Mouse (Mus musculus): ENCODE data around the gene Ripk3.

Ripk3 gene

GRCm38 (mm10) chr14:55762001-55762821 lies 26.5 kb downstream of the Ripk3 start:
- no peak for DNase-seq (ENCODE audit: extremely low spot score, low read depth, low spot score)

DNA sequence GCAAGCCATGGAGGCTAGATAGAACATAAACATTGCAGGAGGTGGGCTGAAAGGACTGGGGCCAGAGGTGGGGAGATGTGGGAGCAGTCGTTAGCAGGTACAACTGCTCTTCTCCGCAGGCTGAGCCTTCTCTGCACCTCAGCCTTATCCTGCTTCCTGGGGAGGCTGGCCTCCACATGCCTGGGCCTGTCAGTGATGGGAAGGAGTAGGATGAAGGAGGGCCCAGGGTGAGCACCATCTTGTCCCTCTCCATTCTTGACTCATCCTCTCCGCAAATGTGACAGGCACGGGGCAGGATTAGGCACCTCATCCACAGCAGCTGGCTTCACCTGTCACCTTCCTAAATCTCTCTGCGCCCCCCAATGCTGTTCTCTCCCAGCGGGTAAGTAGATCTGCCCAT lies 27.5 kb downstream of the Ripk3 start, which contains the start of gene Ltb4r2:
Ltb4r2 (plus strand) TSS at position 266 of the 400 bp plus-strand sequence.
- DNase-seq (ENCODE audit: extremely low spot score, low read depth, low spot score), result no peak

DNA sequence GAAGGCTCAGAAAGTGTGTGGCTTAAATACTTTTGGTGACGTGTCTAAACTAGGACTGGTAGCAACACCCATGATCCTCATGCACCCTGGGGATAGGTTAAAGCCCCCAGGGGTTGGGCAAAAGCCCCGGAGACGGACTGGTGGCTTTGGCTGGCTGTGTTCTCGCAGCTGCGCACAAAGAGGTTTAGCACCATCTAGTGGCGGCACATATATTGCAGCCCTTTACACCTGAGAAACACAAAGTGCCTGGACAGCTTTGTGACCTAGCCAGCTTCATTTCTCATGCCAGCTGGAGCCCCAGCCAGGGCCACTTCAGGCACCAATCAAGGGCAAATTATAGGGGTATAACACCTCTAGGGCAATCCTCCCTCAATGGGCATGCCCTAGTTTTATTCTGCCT lies 28.5 kb downstream of the Ripk3 start:
- DNase-seq (ENCODE audit: extremely low spot score, low read depth, low spot score), result peak; percentile 50

DNA sequence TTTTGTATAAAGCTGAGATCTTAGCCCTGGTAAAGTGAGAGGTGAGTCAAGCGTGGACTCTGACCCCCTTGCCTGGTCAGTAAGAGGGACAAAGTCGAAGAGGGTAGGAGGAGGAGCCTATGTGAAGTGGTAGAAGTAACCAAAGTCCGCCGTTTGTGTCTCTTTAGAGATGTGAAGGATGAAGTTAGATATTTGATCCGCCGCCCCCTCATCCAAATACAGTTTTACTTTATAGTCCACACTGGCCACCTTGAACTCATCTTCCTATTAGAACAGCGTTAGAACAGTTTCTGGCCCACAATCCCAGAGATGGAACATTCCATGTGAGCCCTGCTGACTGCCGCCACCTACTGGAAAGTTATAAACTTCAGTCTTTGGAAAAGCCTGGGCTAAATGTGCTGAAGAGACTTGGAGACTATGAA lies 30.3 kb downstream of the Ripk3 start, which contains the start of gene Cideb:
Cideb (minus strand) TSS at position 96 of the 422 bp plus-strand sequence.
- DNase-seq (ENCODE audit: extremely low spot score, low read depth, low spot score), result peak; percentile 39

- DNase-seq (ENCODE audit: extremely low spot score, low read depth, low spot score), result no peak
These were observed 31.1 kb downstream of the Ripk3 start for GRCm38 (mm10) chr14:55757566-55757965.

GRCm38 (mm10) chr14:55747051-55747847 lies 41.4 kb downstream of the Ripk3 start:
- no peak for DNase-seq (ENCODE audit: extremely low spot score, low read depth, low spot score)

DNA sequence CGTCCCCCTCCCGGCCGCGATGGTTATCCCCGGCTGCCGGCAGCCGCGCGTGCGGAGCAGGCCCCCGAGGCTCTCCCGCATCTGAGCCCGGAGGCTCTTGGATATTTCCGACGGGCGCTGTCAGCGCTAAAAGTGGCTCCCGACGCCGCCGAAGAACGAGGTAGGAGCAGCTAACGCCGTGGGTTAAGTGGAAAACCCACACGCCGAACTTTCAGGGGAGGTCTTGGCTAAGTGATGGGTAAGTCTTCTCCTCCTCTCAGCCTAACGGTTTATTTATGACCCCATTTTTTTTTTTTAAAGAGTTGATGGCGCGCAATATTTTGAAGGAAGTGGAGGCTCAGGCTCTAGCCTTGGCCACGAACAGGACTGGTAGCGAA lies 42.8 kb downstream of the Ripk3 start:
- no peak for DNase-seq (ENCODE audit: extremely low spot score, low read depth, low spot score)

DNA sequence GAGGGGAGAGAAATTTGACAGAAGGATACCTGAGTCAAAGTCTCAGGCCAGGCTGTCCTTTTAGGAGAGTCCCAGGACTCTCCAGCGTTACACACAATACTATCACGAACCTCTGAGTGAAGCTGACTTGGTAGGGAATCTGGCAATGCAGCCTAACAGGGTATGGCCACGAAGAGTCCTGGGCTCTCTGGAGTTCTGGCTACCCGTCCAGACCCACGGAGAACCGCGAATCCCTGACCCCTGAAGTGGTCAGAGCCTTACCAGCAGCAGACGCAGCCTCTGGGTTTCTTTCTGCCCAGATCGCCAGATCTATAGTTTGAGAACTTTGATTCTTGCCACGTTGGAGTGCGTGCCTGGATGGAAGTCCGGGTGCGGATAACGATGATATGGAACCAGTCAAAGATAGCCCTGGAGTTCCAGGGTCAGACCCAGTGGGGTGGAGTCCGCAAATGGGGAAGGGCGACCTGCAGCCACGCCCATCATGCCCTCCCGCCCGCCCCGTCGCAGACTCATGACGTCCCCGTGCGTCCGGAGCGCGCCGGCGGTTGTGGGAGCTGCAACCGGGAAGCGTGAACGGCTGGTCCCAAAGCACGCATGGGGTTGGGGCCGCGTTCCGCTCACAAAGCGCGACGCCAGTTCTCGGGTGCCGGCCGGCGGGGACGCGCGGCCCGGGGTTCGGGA lies 43.3 kb downstream of the Ripk3 start, which contains the start of the genes Dhrs1 and Nop9:
Dhrs1 (minus strand) TSS at position 511 of the 681 bp plus-strand sequence.
Nop9 (plus strand) TSS at position 514 of the 681 bp plus-strand sequence.
- DNase-seq (ENCODE audit: extremely low spot score, low read depth, low spot score), result peak; percentile 44

DNA sequence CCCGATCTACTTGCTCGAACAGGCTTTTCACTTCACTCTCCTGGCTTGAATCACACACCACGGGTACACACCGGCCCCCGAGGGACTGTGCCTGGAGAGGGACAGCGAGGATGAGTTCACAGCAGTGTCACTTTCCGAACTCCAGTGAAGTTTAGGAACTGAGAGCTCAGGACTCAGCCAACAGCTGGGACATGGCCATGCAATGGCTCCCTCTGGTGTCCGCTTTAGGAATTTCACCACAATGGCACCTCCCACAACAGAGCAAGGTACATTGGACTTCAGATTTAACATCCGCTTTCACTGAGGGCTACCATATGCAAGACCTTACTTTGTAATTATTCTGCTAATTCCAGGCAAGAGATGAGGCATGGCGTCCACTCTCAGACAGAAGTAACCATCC lies 45.0 kb downstream of the Ripk3 start:
- DNase-seq (ENCODE audit: extremely low spot score, low read depth, low spot score), result peak; percentile 89

DNA sequence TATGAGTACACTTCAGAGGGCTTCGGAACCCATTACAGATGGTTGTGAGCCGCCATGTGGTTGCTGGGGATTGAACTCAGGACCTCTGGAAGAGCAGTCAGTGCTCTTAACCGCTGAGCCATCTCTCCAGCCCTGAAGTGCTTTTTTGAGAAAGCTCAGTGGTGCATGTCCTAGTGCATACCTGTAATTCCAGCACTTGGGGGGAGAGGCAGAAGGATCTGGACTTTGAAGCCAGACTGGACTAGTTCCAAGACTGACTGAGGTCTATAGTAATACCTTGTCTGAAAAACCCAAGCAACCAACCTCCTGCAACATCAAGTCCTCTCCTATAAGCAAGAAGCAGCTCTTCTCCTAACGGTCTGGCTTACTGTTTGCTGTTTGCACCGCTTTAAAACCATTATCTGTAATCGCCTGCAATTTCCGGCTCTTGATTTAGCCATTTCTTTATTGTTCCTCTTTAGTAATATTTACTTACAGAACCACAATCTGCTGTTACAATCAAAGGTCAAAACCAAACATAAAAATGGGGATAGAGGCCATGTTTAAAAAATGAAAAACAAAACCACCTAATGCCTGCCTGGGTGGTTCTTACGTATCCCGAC lies 51.5 kb downstream of the Ripk3 start:
- DNase-seq (ENCODE audit: extremely low spot score, low read depth, low spot score), result no peak

GRCm38 (mm10) chr14:55735758-55736157 lies 52.9 kb downstream of the Ripk3 start:
- DNase-seq (ENCODE audit: extremely low spot score, low read depth, low spot score), result no peak

DNA sequence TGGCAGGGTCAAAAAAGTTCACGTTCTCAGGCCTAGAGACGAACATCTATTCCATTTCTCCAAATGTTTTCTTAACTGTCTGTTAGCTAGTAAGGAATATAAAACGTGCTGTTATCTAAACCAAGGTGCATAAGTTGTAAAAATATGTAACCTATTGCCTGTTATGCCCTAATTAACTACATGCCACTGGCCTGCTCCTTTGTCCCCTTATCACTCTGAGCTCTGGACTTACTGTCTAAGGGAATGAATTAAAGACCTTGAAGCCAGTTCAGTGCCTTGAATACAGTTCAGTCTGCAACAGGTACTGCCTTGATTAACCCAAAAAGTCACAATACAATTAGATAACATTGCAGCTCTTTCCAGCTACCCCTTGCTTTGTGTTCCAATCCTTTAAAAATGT lies 53.3 kb downstream of the Ripk3 start:
- DNase-seq (ENCODE audit: extremely low spot score, low read depth, low spot score), result no peak
